Mouse (Mus musculus): ENCODE measurements around the gene Arhgef17. TPM values are rescaled to one million over a fixed set of nuclear protein-coding genes. Genes with fewer than 3 reads are reported as not detected.
A peak's percentile ranks its signal among the peaks of the same experiment; 100 is the strongest.

The Arhgef17 gene
- polyA plus RNA-seq, 1 experiment from 2014 or later, result 8.0 TPM

- Histone ChIP-seq H3K4me1 (peaks cover 97% of the 10 kb centered on the region), H3K27me3 (no peaks in the 10 kb centered on the region), H3K4me2 (peak overlapping the region; percentile 87), H3K4me3 (peak overlapping the region; percentile 81), H3K9ac (peak overlapping the region; percentile 14; the same call in 1 of the 2 replicates), H3K9me3 (no peaks in the 10 kb centered on the region), H3K36me3 (peaks cover 37% of the 10 kb centered on the region), H3K27ac (peak overlapping the region; percentile 38; the same call in 1 of the 2 replicates)
- WGBS, result 17% methylated on average over 10 of the region's 10 CpGs
- no peak for ATAC-seq (ENCODE audit: insufficient number of reproducible peaks, low FRiP score, low TSS enrichment, low read depth)
Measured at GRCm38 (mm10) chr7:100924674-100925445, 7.0 kb downstream of the Arhgef17 start.

GRCm38 (mm10) chr7:100924200-100924599 lies 7.7 kb downstream of the Arhgef17 start:
- H3K9me3 ChIP-seq, result no peaks in the 10 kb centered on the region
- H3K4me1 ChIP-seq, result peaks cover 97% of the 10 kb centered on the region
- H3K27me3 ChIP-seq, result no peaks in the 10 kb centered on the region
- peaks cover 37% of the 10 kb centered on the region for H3K36me3 ChIP-seq
- 0 out of 2 replicates have a peak overlapping the region, but pooled peaks have one; percentile 38 for H3K27ac ChIP-seq
- no peak overlapping the region; the same call in 1 of the 2 replicates for H3K4me3 ChIP-seq
- WGBS, result 72% methylated on average over 5 of the region's 5 CpGs
- no peak overlapping the region for H3K9ac ChIP-seq
- H3K4me2 ChIP-seq, result peak overlapping the region; percentile 87
- ATAC-seq (ENCODE audit: insufficient number of reproducible peaks, low FRiP score, low TSS enrichment, low read depth), result no peak

- WGBS, result 79% methylated on average over 4 of the region's 4 CpGs
Measured at GRCm38 (mm10) chr7:100922907-100923306, 9.0 kb downstream of the Arhgef17 start.

GRCm38 (mm10) chr7:100921289-100921688 lies 10.6 kb downstream of the Arhgef17 start:
- Histone ChIP-seq H3K4me2 (no peak overlapping the region), H3K36me3 (peaks cover 43% of the 10 kb centered on the region), H3K9ac (no peak overlapping the region), H3K27me3 (no peaks in the 10 kb centered on the region), H3K9me3 (no peaks in the 10 kb centered on the region), H3K27ac (no peak overlapping the region), H3K4me1 (peaks cover 97% of the 10 kb centered on the region), H3K4me3 (no peak overlapping the region)
- ATAC-seq (ENCODE audit: insufficient number of reproducible peaks, low FRiP score, low TSS enrichment, low read depth), result no peak
- WGBS, result 90% methylated on average over 5 of the region's 5 CpGs

More at GRCm38 (mm10) chr7:100922907-100923306, 9.0 kb downstream of the Arhgef17 start:
- Histone ChIP-seq H3K36me3 (peaks cover 35% of the 10 kb centered on the region), H3K9ac (no peak overlapping the region), H3K4me1 (peaks cover 97% of the 10 kb centered on the region), H3K4me2 (no peak overlapping the region), H3K4me3 (no peak overlapping the region), H3K27ac (0 out of 2 replicates have a peak overlapping the region, but pooled peaks have one; percentile 11), H3K27me3 (no peaks in the 10 kb centered on the region), H3K9me3 (no peaks in the 10 kb centered on the region)
- ATAC-seq (ENCODE audit: insufficient number of reproducible peaks, low FRiP score, low TSS enrichment, low read depth), result no peak

GRCm38 (mm10) chr7:100919809-100920107 lies 12.1 kb downstream of the Arhgef17 start:
- Histone ChIP-seq H3K4me1 (peaks cover 96% of the 10 kb centered on the region), H3K4me3 (no peak overlapping the region), H3K4me2 (no peak overlapping the region), H3K9me3 (no peaks in the 10 kb centered on the region), H3K36me3 (peaks cover 49% of the 10 kb centered on the region), H3K27me3 (no peaks in the 10 kb centered on the region), H3K9ac (no peak overlapping the region), H3K27ac (peak overlapping the region; percentile 83)
- ATAC-seq (ENCODE audit: insufficient number of reproducible peaks, low FRiP score, low TSS enrichment, low read depth), result no peak
- 9% methylated on average over 2 of the region's 2 CpGs for WGBS

GRCm38 (mm10) chr7:100919006-100919808 lies 12.7 kb downstream of the Arhgef17 start:
- Histone ChIP-seq H3K4me2 (no peak overlapping the region), H3K4me1 (peaks cover 95% of the 10 kb centered on the region), H3K36me3 (peaks cover 44% of the 10 kb centered on the region), H3K27ac (peak overlapping the region; percentile 83), H3K9me3 (no peaks in the 10 kb centered on the region), H3K9ac (no peak overlapping the region), H3K4me3 (no peak overlapping the region), H3K27me3 (no peaks in the 10 kb centered on the region)
- WGBS, result 43% methylated on average over 7 of the region's 7 CpGs
- no peak for ATAC-seq (ENCODE audit: insufficient number of reproducible peaks, low FRiP score, low TSS enrichment, low read depth)

GRCm38 (mm10) chr7:100918176-100918575 lies 13.7 kb downstream of the Arhgef17 start:
- H3K9ac ChIP-seq, result 0 out of 2 replicates have a peak overlapping the region, but pooled peaks have one; percentile 17
- no peaks in the 10 kb centered on the region for H3K27me3 ChIP-seq
- H3K4me1 ChIP-seq, result peaks cover 94% of the 10 kb centered on the region
- H3K9me3 ChIP-seq, result no peaks in the 10 kb centered on the region
- H3K4me2 ChIP-seq, result peak overlapping the region; percentile 30
- WGBS, result 30% methylated on average over 9 of the region's 9 CpGs
- ATAC-seq (ENCODE audit: insufficient number of reproducible peaks, low FRiP score, low TSS enrichment, low read depth), result peak; percentile 41; the same call in 1 of the 2 replicates
- peak overlapping the region; percentile 83 for H3K27ac ChIP-seq
- H3K36me3 ChIP-seq, result peaks cover 49% of the 10 kb centered on the region
- no peak overlapping the region for H3K4me3 ChIP-seq

GRCm38 (mm10) chr7:100917751-100918150 lies 14.2 kb downstream of the Arhgef17 start:
- peaks cover 45% of the 10 kb centered on the region for H3K36me3 ChIP-seq
- H3K27me3 ChIP-seq, result no peaks in the 10 kb centered on the region
- H3K4me2 ChIP-seq, result peak overlapping the region; percentile 30
- WGBS, result 41% methylated on average over 6 of the region's 6 CpGs
- H3K9ac ChIP-seq, result 0 out of 2 replicates have a peak overlapping the region, but pooled peaks have one; percentile 17
- H3K9me3 ChIP-seq, result no peaks in the 10 kb centered on the region
- no peak overlapping the region for H3K4me3 ChIP-seq
- peaks cover 90% of the 10 kb centered on the region for H3K4me1 ChIP-seq
- ATAC-seq (ENCODE audit: insufficient number of reproducible peaks, low FRiP score, low TSS enrichment, low read depth), result no peak
- H3K27ac ChIP-seq, result peak overlapping the region; percentile 83

GRCm38 (mm10) chr7:100916526-100916925 lies 15.4 kb downstream of the Arhgef17 start:
- ATAC-seq (ENCODE audit: insufficient number of reproducible peaks, low FRiP score, low TSS enrichment, low read depth), result no peak
- Histone ChIP-seq H3K36me3 (peaks cover 33% of the 10 kb centered on the region), H3K27ac (peak overlapping the region; percentile 38), H3K27me3 (no peaks in the 10 kb centered on the region), H3K4me3 (no peak overlapping the region), H3K4me2 (no peak overlapping the region), H3K9ac (no peak overlapping the region), H3K4me1 (peaks cover 90% of the 10 kb centered on the region), H3K9me3 (no peaks in the 10 kb centered on the region)
- 69% methylated on average over 6 of the region's 6 CpGs for WGBS

GRCm38 (mm10) chr7:100915204-100915603 lies 16.7 kb downstream of the Arhgef17 start:
- no peak for ATAC-seq (ENCODE audit: insufficient number of reproducible peaks, low FRiP score, low TSS enrichment, low read depth)
- Histone ChIP-seq H3K9me3 (no peaks in the 10 kb centered on the region), H3K27me3 (no peaks in the 10 kb centered on the region), H3K36me3 (peaks cover 26% of the 10 kb centered on the region), H3K4me3 (no peak overlapping the region), H3K4me2 (no peak overlapping the region), H3K4me1 (peaks cover 89% of the 10 kb centered on the region), H3K9ac (no peak overlapping the region), H3K27ac (peak overlapping the region; percentile 5; the same call in 1 of the 2 replicates)
- 55% methylated on average over 5 of the region's 5 CpGs for WGBS

GRCm38 (mm10) chr7:100911791-100912190 lies 20.1 kb downstream of the Arhgef17 start:
- Histone ChIP-seq H3K9ac (no peak overlapping the region), H3K27me3 (no peaks in the 10 kb centered on the region), H3K36me3 (peaks cover 30% of the 10 kb centered on the region), H3K4me1 (peaks cover 83% of the 10 kb centered on the region), H3K27ac (no peak overlapping the region; the same call in 1 of the 2 replicates), H3K9me3 (no peaks in the 10 kb centered on the region), H3K4me2 (no peak overlapping the region), H3K4me3 (no peak overlapping the region)
- no peak for ATAC-seq (ENCODE audit: insufficient number of reproducible peaks, low FRiP score, low TSS enrichment, low read depth)
- 46% methylated on average over 9 of the region's 9 CpGs for WGBS
